Mouse (Mus musculus) large intestine, adult 2 months (tissue): ENCODE measurements at regions not wholly inside any gene's neighbourhood (a gene's known extent, or its start where the extent isn't known, plus 50 kb on each side); places are given as distances from the start of the nearest gene placed in this dataset.

ENCODE experiments used
- DNase-seq: peaks from one replicate; pipeline ENCODE4 v3.0.0-alpha.2; 2012; ENCODE audit warnings: low read depth, low spot score
- WGBS: fragments of 180-500 bp; shearing (Covaris S2); methylation state at CpG from one replicate; pipeline ENCODE4 v1.1.7; 2018; 5-methylcytosine and 5-hydroxymethylcytosine counted together

- no peak for DNase-seq
- 85% methylated on average over 7 of the region's 7 CpGs for WGBS
Observed at GRCm38 (mm10) chr12:79950579-79951112, 162.2 kb downstream of the Zfp36l1 start.

GRCm38 (mm10) chr12:79949101-79949824 lies 163.6 kb downstream of the Zfp36l1 start:
- WGBS, result 75% methylated on average over 14 of the region's 14 CpGs
- DNase-seq, result no peak

- WGBS, result 92% methylated on average over 4 of the region's 4 CpGs
Observed at GRCm38 (mm10) chr12:79947574-79947973, 165.2 kb downstream of the Zfp36l1 start.

GRCm38 (mm10) chr12:79946777-79947176 lies 166.0 kb downstream of the Zfp36l1 start:
- 95% methylated on average over 10 of the region's 10 CpGs for WGBS

More at GRCm38 (mm10) chr12:79947574-79947973, 165.2 kb downstream of the Zfp36l1 start:
- no peak for DNase-seq

GRCm38 (mm10) chr12:79945899-79946298 lies 166.9 kb downstream of the Zfp36l1 start:
- DNase-seq, result no peak
- 90% methylated on average over 4 of the region's 4 CpGs for WGBS

More at GRCm38 (mm10) chr12:79946777-79947176, 166.0 kb downstream of the Zfp36l1 start:
- DNase-seq, result no peak

- WGBS, result 9% methylated on average over 6 of the region's 6 CpGs
- peak; percentile 70 for DNase-seq
Observed at GRCm38 (mm10) chr12:79944714-79945493, 167.9 kb downstream of the Zfp36l1 start.

GRCm38 (mm10) chr12:79944090-79944489 lies 168.7 kb downstream of the Zfp36l1 start:
- no peak for DNase-seq
- WGBS, result 75% methylated on average over 10 of the region's 10 CpGs

GRCm38 (mm10) chr12:79942563-79943131 lies 170.2 kb downstream of the Zfp36l1 start:
- 14% methylated on average over 10 of the region's 10 CpGs for WGBS
- no peak for DNase-seq

GRCm38 (mm10) chr12:79941828-79942227 lies 171.0 kb downstream of the Zfp36l1 start:
- 25% methylated on average over 3 of the region's 3 CpGs for WGBS
- no peak for DNase-seq

- DNase-seq, result no peak
- WGBS, result 88% methylated on average over 9 of the region's 9 CpGs
Observed at GRCm38 (mm10) chr12:79939436-79939835, 173.4 kb downstream of the Zfp36l1 start.

- 52% methylated on average over 4 of the region's 4 CpGs for WGBS
- DNase-seq, result no peak
Observed at GRCm38 (mm10) chr12:79937876-79938275, 174.9 kb downstream of the Zfp36l1 start.

GRCm38 (mm10) chr12:79936698-79937097 lies 176.1 kb downstream of the Zfp36l1 start:
- DNase-seq, result peak; percentile 58
- WGBS, result 17% methylated on average over 5 of the region's 5 CpGs

- no peak for DNase-seq
- WGBS, result 91% methylated on average over 7 of the region's 7 CpGs
Observed at GRCm38 (mm10) chr12:79934091-79934490, 178.7 kb downstream of the Zfp36l1 start.

- WGBS, result 40% methylated on average over 7 of the region's 7 CpGs
- no peak for DNase-seq
Observed at GRCm38 (mm10) chr12:79932905-79933304, 179.9 kb downstream of the Zfp36l1 start.

GRCm38 (mm10) chr12:79931455-79931854 lies 181.4 kb downstream of the Zfp36l1 start:
- no peak for DNase-seq
- whole genome bisulfite sequencing, result 58% methylated on average over 5 of the region's 5 CpGs

GRCm38 (mm10) chr12:79929846-79930245 lies 183.0 kb downstream of the Zfp36l1 start:
- WGBS, result 42% methylated on average over 6 of the region's 6 CpGs
- DNase-seq, result no peak

- no peak for DNase-seq
- 20% methylated on average over 6 of the region's 6 CpGs for WGBS
Observed at GRCm38 (mm10) chr12:79928739-79929380, 184.0 kb downstream of the Zfp36l1 start.

- no peak for DNase-seq
- WGBS, result 66% methylated on average over 4 of the region's 4 CpGs
Observed at GRCm38 (mm10) chr12:79928298-79928697, 184.5 kb downstream of the Zfp36l1 start.

GRCm38 (mm10) chr12:79925704-79926588 lies 186.9 kb downstream of the Zfp36l1 start:
- DNase-seq, result no peak
- 44% methylated on average over 6 of the region's 6 CpGs for WGBS
